Mouse (Mus musculus) heart, postnatal 14 days (tissue): ENCODE data around the gene Phykpl. TPM values are rescaled to one million over a fixed set of nuclear protein-coding genes. Genes with fewer than 3 reads are reported as not detected.
"Not testable (repeated sequence)": the region's sequence is repeated elsewhere in the genome, so short reads cannot be mapped to it uniquely, and the experiment has no call there.

ENCODE experiments used
- DNase-seq, 2 experiments: peaks; one replicate each; pipeline ENCODE4 v3.0.0; 2021 to 2022
- intact Hi-C: fragments of 180-260 bp; cut with DNase I; formaldehyde crosslinking; loops from one replicate; pipeline ENCODE4 v1.15.1; 2025
- total RNA-seq, 2 experiments: library from RNA; stranded (reverse); gene quantifications; 2 replicates each; pipeline ENCODE4 v1.2.3; 2021

The Phykpl gene
- total RNA-seq, 2 experiments from 2014 or later: 10.3 to 10.4 TPM

DNA sequence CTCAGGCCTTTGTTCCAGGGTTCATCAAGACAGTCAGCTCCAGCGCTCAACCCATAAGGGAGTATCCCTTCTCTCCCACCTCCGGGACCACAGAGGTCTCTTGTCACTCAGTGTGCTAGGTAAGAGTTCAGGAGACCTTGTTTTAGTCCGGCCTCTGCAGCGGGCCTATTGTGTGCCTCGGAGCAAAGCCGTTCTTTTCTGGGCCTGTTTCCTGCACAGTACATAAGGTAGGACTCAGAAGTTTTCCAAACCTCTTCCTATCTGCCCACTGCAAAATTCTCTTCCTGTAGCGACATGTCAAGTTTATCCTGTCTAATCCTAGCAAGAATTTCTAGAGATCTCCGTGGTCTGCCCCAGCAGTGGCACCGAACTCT, 513 bp upstream of the Phykpl start:
- DNase-seq: no peak
- intact Hi-C loops: no loop called here

DNA sequence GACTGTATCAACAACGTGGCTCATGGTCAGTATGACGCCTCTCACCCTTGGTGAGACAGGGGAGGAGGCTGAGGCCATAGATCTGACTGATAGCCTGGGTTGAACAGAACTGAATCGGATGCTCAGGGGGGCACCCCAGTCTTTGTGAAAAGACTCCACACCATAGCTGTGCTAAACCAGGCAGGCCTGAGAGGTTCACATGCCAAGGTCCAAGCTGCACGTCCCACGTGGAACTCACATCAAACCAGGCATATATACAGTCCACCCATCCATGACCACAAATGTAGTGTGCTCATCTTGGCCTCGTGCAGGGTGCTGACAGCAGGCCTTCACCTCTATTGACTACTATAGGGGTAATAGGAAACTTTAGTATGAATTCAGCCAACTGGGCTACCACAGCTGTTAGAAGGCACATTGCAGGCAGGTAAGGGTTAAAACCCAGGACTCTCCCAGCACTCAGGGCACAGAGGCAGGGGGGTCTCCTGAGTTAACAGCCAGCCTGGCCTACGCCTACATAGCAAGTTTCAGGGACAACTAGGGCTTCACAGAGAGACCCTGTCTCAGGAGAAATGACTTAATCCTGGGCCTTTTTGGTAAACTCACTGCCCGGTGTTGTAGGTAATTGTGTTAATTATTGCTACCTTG, 1.2 kb downstream of the Phykpl start:
- no peak for DNase-seq
- intact Hi-C loops: loop anchor here (2.0 kb wide), 1 partner anchor 15 kb away; no protein-coding TSS in a partner anchor

DNA sequence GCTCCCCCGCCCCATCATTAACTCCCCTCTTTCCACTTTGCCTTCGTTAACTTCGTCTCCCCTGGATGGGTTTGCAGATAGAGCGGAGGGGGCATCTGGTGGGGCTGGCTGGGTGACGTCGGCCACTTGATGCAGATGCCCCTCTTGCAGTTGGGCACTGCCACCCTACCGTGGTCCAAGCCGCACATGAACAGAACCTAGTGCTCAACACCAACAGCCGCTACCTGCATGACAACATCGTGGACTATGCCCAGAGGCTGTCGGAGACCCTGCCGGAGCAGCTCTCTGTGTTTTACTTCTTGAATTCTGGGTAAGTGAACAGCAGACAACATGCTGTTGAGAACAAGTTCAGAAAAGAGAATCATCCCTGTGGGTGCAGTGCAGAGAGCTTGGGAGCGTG, 1.9 kb downstream of the Phykpl start:
- DNase-seq: no peak
- intact Hi-C loops: loop anchor here (2.0 kb wide), 1 partner anchor 14 kb away; no protein-coding TSS in a partner anchor

DNA sequence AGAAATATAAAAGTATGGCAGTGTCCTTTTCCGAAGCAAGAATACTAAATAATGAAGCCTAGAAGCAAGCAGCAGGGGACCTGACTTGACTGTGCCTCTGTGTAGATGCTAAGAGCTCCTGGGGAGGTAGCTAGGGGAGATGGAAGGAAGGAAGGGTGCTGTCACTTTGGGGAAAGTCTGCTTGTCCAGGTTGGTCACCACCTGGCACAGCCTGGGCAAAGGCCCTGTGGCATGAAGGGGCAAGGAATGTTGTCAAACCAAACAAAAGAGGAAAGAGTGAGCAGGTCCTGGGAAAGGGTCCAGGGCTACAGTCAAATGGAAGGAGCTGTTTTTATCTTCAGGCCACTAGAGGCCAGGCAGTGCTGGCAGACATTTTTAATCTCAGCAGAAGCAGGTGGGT, 2.5 kb downstream of the Phykpl start:
- intact Hi-C loops: loop anchor here (2.0 kb wide), 1 partner anchor 14 kb away; no protein-coding TSS in a partner anchor
- no peak for DNase-seq

DNA sequence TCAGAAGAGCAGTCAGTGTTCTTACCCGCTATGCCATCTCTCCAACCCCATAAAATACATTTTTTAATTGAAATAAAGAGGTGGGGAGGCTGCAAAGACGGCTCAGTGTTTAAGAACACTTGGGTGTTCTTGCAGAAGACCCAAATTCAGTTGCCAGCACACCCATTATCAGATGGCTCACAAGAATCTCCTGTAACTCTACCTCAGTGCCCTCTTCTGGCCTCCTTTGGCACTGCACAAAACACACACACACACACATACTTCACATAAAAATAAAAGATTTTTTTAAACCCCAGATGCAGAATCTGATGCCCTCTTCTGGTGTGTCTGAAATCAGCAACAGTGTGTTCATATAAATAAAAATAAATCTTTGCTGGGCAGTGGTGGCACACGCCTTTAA, 4.3 kb downstream of the Phykpl start:
- no peak for DNase-seq

DNA sequence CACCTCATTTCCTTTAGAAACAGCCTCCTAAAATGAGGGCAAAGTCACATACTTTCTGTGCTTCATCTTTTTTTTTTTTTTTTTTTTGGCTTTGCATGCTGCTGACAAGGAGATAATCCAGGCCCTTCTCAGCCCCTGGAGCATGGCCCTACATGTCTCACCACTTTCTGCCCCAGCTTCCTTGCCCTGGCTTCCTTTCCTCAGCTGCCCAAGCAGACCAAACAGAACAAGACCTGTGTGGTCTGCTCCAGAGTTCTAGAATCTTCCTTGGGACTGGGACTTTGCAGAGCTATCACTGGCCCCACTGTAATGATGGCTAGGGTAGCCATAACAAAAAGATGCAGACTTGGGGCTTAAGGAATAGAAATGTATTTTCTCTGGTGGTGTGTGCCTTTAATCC, 5.4 kb downstream of the Phykpl start:
- DNase-seq: no peak
- intact Hi-C loops: no loop called here

More for the DNA sequence above, 4.3 kb downstream of the Phykpl start:
- intact Hi-C loops: no loop called here

DNA sequence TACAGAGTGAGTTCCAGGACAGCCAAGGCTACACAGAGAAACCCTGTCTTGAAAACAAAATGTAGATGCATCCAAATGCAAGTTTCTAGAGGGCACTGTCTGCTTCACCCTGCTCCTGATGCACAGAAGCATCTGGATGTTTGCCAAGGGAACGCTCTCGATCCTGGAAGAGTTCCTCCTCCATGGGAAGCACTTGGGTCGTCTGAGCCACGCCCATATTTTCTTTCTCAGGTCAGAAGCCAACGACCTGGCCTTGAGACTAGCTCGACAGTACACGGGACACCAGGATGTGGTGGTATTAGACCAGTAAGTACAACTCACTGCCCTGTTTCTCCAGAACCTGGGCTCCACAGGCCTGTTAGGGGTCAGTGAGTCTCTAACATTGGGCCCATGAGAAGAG, 6.6 kb downstream of the Phykpl start:
- no peak for DNase-seq
- intact Hi-C loops: no loop called here

DNA sequence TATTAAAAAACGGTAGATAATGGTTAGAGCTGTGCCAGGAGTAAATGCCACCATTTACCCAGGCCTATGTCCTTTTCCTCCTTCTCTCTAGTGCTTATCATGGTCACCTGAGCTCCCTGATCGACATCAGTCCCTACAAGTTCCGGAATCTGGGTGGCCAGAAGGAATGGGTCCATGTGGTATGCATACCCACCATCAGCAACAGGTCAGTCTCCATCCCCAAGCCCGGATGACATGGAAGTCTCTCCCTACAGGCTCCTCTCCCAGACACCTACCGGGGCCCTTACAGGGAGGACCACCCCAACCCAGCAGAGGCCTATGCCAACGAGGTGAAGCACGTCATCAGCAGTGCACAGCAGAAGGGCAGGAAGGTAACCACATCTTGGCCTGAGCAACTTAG, 7.4 kb downstream of the Phykpl start:
- DNase-seq: no peak
- intact Hi-C loops: no loop called here

DNA sequence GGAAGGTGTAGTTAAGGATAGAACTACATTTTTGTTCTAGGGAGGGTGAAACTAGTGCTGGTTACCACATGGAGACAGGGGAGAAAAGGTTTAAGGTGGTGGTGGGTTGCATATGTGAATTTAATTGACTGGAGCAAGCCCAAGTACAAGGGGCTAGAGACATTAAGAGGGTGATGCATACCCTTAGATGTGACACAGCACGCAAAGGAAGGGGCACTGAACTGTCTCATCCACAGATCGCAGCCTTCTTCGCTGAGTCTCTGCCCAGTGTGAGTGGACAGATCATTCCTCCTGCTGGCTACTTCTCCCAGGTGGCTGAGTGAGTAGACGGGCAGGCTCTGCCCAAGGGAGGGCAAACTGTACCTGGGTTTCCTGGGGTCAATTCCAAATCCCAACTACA, 8.8 kb downstream of the Phykpl start:
- intact Hi-C loops: no loop called here
- DNase-seq: no peak

DNA sequence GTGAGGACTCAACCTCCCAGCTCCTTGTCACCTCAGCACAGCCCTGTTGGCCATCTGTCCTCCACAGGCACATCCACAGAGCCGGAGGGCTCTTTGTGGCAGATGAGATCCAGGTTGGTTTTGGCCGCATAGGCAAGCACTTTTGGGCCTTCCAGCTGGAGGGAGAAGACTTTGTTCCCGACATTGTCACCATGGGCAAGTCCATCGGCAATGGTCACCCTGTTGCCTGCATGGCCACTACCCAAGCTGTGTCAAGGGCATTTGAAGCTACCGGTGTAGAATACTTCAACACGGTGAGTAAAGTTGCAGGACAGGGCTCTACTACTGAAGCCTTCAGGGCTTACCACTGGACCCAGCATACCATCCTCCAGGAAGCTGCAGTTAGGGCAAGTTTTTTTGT, 9.3 kb downstream of the Phykpl start:
- intact Hi-C loops: no loop called here
- DNase-seq: no peak

DNA sequence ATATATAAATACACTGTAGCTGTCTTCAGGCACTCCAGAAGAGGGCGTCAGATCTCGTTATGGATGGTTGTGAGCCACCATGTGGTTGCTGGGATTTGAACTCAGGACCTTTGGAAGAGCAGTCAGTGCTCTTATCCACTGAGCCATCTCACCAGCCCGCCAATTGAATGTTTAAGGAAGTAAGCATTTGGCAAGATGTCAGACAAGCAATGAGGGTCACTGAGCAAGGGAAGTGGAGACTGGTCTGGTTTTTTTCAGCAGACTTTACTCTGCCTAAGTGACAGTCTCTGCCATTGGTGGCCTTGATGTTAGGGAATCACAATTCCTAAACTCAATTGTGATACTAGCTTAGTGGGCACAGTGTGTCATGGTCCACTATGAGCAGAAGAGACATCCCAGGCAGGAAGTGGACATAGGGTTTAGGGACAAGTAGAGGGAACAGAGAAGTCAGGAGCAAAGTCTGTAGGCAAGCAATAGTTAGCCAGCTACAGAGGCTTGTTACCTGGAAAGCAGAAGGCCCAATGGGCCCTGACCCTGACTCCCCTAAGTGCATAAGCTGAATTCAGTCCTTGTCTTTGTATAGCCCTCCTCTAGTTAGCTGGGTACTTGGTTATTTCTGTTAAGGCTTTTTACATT, 10.3 kb downstream of the Phykpl start:
- no peak for DNase-seq
- intact Hi-C loops: no loop called here

DNA sequence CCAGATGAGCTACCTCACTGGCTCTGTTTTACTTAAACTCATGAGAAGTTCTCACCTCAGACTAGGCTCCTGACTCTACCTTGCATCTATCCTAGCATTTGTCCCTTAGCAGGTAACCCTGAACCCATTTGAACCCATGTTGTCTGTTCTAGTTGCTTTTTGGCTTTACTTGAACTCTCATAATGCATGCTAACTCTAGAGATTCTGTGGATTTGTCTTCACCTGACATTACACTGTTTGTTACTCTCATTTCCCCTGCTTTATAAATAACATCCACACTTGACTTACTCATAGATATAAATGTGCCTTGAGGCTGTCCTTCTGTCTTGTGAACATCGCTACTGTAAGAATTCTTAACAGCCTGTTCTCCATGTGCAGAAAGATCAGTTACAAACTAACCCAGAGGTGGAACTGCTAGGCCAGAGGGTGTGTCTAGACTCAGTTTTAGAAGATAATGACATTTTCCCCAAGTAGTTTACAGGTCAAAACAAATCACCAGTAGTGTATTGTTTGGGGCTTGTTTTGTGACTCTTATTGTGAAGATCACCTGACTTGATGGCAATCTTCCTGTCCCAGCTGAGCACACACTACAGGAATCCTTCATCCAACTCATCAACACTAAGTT, 11.0 kb downstream of the Phykpl start:
- no peak for DNase-seq
- intact Hi-C loops: no loop called here

DNA sequence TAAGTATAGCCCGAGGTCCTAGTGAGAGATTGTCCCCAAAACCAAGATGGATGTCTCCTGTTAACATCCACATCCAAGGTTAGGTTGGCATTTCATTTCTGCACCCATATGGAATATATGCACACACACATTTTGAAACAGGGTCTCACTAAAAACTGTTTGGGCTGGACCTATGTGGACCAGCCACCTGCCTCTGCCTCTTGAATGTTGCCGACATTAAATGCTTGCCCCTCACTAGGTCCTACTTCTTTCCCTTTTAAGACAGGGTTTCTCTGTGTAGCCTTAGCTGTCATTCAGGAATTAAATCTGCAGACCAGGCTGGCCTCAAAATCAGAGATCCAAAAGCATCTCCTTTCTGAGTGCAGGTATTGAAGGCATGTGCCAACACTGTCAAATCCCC, 13.0 kb downstream of the Phykpl start:
- no peak for DNase-seq
- intact Hi-C loops: no loop called here

DNA sequence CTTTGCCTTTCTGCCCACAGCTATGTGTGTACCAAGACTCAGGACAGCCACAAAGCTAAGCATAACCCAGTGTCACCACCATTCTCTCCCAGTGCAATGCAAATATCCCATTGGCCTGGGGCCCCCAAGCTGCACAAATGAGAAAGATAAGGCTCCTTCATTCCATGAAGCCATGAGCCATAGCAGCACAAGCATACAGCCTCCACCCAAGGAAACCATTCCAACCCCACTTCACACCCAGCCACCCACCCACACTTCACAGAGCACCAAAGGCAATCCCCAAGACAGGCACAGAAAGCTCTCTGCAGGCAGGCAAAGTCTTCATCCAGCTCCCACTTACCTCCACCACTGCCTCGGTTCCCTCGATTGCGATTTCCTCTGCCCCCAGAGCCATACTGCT, 17.7 kb downstream of the Phykpl start:
- intact Hi-C loops: no loop called here

DNA sequence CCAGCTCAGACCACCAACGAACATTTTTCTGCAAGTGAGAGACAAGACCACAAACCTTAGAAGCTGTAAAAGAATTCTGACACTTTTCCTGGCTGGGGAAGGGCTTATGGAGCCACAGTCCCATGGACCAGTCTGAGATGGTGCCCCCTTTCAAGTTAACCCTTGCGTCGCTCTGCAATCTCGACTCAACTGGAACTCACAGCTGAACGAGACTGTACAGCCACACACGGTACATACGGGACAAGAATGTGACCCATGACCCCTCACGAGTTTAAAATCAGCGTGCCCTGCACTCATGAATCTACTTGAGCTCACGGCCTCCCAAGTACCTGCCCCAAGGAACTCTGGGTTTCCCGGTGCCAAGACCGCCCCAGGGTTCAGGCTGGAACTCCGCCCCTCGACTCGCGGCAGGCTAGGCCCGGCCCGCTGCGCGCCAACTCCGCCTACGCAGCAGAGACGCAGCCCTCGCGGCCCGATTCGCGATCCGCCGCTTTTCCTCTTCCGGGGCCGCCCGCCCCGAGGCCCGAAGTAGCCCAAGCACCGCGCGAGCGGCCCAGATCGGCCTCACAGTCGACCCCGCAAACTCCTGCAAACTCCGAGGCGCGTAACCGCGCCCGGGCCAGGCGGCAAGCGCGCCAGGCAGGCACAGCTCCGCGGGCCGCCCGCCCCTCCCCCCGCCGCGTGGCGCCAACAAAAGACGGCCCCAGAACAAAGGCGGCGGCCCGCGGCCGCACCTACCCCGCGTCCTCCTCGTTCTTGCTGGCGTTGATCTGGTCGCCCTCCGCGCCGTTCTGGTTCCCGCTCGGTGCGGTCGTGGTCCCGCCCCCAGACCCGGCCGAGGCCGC, 21.3 kb downstream of the Phykpl start:
- intact Hi-C loops: no loop called here
- DNase-seq: peak; percentile 91 to 92

More for the DNA sequence above, 17.7 kb downstream of the Phykpl start:
- no peak for DNase-seq

DNA sequence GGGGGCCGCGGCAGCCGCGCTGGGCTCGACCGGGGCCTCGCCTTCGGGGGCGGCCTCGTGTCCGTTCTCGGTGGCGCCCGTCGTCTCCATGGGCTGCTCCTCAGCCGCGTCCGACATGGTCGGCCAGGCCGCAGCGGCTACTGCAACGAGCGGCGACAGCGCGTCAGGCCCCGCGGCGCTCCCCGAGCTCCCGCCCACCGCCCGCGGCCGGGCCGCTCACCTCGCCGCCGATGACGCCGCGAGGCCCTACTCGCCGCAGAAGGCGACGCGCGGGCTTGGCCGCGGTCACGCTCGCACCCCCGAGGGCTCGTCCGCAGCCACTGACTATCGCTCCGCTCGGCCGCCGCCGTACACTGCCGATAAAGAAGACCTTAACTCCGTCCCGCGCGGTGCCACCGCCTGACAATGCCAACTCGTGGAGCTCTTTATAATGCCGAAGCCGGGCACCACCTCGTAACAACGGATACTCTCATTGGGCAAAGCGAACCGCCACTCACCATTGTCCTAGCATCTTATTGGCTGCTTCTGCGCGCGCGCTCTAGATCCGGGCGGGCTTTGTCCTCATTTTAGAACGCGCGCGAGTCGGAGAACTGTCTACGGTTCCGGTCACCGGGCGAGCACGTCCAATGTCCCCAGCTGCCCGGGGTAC, 22.0 kb downstream of the Phykpl start, which contains the start of gene Hnrnpab:
Gene Hnrnpab, minus strand, starts transcription at position 401 of the 649 bp plus-strand sequence.
- DNase-seq: peak; percentile 95 to 97

DNA sequence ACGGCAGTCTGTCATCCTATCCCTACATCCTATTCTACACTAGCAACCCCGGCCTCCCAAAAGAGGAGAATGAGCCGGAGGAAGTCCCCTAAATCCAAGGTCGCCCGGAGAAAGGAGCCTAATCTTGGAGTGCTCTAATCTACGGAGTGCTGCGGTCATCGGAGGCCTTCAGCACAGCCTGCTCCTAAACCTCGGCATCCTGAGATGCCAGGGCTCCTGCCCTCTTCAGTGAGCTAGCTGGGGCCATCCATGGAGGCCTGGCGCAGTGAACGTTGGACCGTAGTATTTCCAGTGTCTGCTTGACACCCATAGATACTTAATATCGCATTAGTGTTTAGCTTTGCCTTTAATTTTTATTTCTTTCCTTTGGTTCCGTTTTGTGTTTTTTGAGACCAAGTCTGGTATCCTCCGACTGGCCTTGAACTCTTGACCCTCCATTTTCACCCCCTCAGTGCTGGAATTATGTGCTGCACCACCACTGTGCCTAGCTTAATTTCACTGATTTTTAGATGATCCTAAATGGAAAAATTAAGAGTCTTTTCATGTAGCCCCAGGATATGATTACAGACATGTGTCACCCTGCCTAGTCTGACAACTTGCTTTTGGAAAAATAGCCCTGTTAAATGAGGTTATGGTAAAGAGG, 22.7 kb downstream of the Phykpl start:
- intact Hi-C loops: no loop called here
- no peak for DNase-seq

More for the DNA sequence above, 22.0 kb downstream of the Phykpl start, which contains the start of gene Hnrnpab:
- intact Hi-C loops: no loop called here

DNA sequence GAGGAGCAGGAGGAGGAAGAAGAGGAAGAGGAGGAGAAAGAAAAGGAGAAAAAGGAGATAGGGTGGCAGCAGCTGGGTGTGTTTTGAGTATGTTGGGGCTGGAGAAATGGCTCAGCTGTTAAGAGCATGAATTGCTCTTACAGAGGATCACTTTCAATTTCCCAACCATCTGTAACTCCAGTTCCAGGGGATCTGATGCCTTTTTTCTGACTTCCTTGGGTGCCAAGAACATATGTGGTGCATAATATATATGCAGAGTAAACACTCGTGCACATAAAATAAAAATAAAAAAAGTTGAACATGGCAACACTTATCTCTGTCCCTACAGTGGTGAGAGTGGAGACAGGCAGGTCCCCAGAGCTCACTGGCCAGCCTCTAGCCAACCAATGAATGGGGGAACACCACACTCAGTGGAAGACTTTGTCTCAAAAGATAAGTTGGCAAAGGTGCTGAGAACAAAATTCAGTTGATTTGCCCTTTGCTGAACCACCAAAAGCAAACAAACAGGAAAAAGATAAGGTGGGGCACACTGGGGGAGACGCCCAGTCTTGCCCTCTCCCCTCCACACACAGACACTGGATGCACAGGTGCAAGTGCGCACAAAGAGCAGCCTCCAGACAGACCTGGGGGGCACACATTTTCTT, 24.8 kb downstream of the Phykpl start:
- no peak for DNase-seq
- intact Hi-C loops: no loop called here

DNA sequence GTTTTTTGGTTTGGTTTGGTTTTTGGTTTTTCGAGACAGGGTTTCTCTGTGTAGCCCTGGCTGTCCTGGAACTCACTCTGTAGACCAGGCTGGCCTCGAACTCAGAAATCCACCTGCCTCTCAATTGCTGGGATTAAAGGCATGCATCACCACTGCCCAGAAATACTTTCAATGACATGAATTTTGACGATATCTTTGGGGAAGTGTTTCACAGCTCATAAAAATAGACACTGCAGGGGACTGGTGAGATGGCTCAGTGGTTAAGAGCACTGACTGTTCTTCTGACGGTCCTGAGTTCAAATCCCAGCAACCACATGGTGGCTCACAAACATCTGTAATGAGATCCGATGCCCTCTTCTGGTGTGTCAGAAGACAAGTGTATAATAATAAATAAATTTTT, 25.4 kb downstream of the Phykpl start:
- DNase-seq: not testable (repeated sequence)
- intact Hi-C loops: loop anchor here (10.0 kb wide), 1 partner anchor 395 kb away; the partner anchor contains the start of genes Cdkl3 and Ube2b
